Mouse (Mus musculus): ENCODE measurements around the gene 4933430I17Rik. TPM values are rescaled to one million over a fixed set of nuclear protein-coding genes. Genes with fewer than 3 reads are reported as not detected.

4933430I17Rik gene
- polyA plus RNA-seq, 1 experiment from 2014 or later = 1.2 TPM

DNA sequence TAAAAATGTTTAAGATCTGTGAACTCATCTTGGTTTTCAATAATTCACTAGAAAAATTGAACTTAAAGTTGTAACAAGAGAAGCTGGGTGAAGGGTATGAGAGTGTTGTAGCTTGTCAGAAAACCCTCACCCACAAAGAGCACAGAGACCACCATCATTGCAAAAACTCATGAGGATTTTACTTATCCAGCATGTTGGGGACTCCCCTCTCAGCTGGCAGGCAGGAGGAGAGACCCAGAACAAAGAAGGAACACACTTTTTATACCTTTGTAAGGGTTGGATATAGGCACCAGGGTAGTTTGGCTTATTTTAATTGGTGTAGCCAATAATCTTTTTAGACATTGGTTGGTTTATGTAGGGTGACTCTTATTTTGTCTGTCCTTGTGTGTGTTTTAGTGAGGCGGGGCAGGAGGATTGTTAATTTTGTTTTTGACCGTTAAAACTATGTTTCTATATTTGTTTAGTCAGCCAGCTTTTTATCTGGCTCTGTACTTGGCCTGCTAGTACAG is 4.2 kb upstream of the 4933430I17Rik start:
- Histone ChIP-seq H3K4me1 (peaks cover 34% of the 10 kb centered on the region), H3K9ac (no peak overlapping the region), H3K4me3 (no peak overlapping the region), H3K27ac (no peak overlapping the region), H3K4me2 (peak overlapping the region; percentile 79), H3K9me3 (no peaks in the 10 kb centered on the region), H3K36me3 (replicated peaks) (no peaks in the 10 kb centered on the region), H3K27me3 (replicated peaks) (no peaks in the 10 kb centered on the region)
- no peak for ATAC-seq (replicated peaks)
- WGBS = 93% methylated on average over 2 of the region's 2 CpGs

DNA sequence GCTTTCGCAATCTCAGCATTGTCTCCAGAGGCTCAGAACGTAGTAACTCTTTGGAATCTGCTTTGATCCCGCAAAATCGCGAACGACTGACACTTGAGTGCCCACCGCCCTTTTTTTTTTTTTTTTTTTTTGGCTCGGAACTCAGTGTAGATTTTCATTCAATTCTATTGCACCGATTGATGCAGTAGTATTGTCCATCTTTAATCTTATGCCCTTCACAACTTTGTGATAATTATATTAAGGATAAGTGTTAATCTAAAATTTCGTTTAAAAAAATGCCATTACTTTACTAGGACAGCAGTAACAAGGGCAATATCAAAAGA is 281 bp downstream of the 4933430I17Rik start:
- no peaks in the 10 kb centered on the region for H3K27me3 ChIP-seq (replicated peaks)
- no peaks in the 10 kb centered on the region for H3K9me3 ChIP-seq
- ATAC-seq (replicated peaks) = no peak
- peak overlapping the region; percentile 75 for H3K4me3 ChIP-seq
- H3K4me1 ChIP-seq = peaks cover 17% of the 10 kb centered on the region
- peak overlapping the region; percentile 93 for H3K4me2 ChIP-seq
- WGBS = 0% methylated on average over 10 of the region's 10 CpGs
- H3K9ac ChIP-seq = peak overlapping the region; percentile 85; the same call in 1 of the 2 replicates
- peak overlapping the region; percentile 98; the same call in 1 of the 2 replicates for H3K27ac ChIP-seq
- no peaks in the 10 kb centered on the region for H3K36me3 ChIP-seq (replicated peaks)

GRCm38 (mm10) chr4:62526256-62526655 is 1.1 kb downstream of the 4933430I17Rik start:
- Histone ChIP-seq H3K9ac (no peak overlapping the region), H3K9me3 (no peaks in the 10 kb centered on the region), H3K4me1 (peaks cover 12% of the 10 kb centered on the region), H3K4me2 (no peak overlapping the region), H3K4me3 (no peak overlapping the region), H3K36me3 (replicated peaks) (no peaks in the 10 kb centered on the region), H3K27ac (no peak overlapping the region), H3K27me3 (replicated peaks) (no peaks in the 10 kb centered on the region)
- no peak for ATAC-seq (replicated peaks)
- WGBS = 67% methylated on average over 2 of the region's 2 CpGs

DNA sequence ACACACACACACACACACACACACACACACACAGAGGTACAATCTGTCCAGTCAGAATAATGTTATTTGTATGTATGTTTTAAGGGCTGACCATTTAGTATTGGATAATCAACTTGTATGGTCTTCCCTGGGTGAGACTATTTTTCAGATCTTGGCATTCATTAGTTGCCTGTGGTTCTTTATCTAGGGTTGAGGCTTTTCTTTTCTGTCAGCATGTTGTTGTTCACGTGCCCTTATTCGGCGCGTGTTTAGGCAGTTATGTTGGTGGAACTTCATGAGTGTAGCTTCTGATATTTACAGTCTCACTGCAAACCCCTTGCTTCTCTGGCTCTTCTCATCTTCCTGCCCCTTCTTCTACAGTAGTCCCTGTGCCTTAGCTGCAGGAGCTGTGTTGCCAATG is 2.5 kb downstream of the 4933430I17Rik start:
- Histone ChIP-seq H3K4me3 (no peak overlapping the region), H3K27me3 (replicated peaks) (no peaks in the 10 kb centered on the region), H3K9ac (no peak overlapping the region), H3K9me3 (no peaks in the 10 kb centered on the region), H3K36me3 (replicated peaks) (no peaks in the 10 kb centered on the region), H3K27ac (no peak overlapping the region), H3K4me1 (peaks cover 12% of the 10 kb centered on the region), H3K4me2 (no peak overlapping the region)
- no peak for ATAC-seq (replicated peaks)
- 92% methylated on average over 4 of the region's 4 CpGs for WGBS

GRCm38 (mm10) chr4:62533729-62534128 is 8.6 kb downstream of the 4933430I17Rik start:
- H3K9ac ChIP-seq = no peak overlapping the region
- no peaks in the 10 kb centered on the region for H3K36me3 ChIP-seq (replicated peaks)
- no peaks in the 10 kb centered on the region for H3K4me1 ChIP-seq
- ATAC-seq (replicated peaks) = no peak
- H3K27ac ChIP-seq = no peak overlapping the region
- H3K9me3 ChIP-seq = no peaks in the 10 kb centered on the region
- H3K4me3 ChIP-seq = no peak overlapping the region
- no peaks in the 10 kb centered on the region for H3K27me3 ChIP-seq (replicated peaks)
- 77% methylated on average over 6 of the region's 6 CpGs for WGBS
- H3K4me2 ChIP-seq = no peak overlapping the region

GRCm38 (mm10) chr4:62541802-62542201 is 16.6 kb downstream of the 4933430I17Rik start:
- Histone ChIP-seq H3K36me3 (replicated peaks) (no peaks in the 10 kb centered on the region), H3K27me3 (replicated peaks) (no peaks in the 10 kb centered on the region), H3K4me1 (no peaks in the 10 kb centered on the region), H3K4me3 (no peak overlapping the region), H3K9ac (no peak overlapping the region), H3K4me2 (no peak overlapping the region), H3K9me3 (no peaks in the 10 kb centered on the region), H3K27ac (no peak overlapping the region)
- no peak for ATAC-seq (replicated peaks)
- 87% methylated on average over 3 of the region's 3 CpGs for WGBS

GRCm38 (mm10) chr4:62543782-62544181 is 18.6 kb downstream of the 4933430I17Rik start:
- Histone ChIP-seq H3K4me1 (no peaks in the 10 kb centered on the region), H3K4me2 (no peak overlapping the region), H3K9ac (no peak overlapping the region), H3K36me3 (replicated peaks) (no peaks in the 10 kb centered on the region), H3K4me3 (no peak overlapping the region), H3K27me3 (replicated peaks) (no peaks in the 10 kb centered on the region), H3K27ac (no peak overlapping the region), H3K9me3 (no peaks in the 10 kb centered on the region)
- ATAC-seq (replicated peaks) = no peak
- 92% methylated on average over 6 of the region's 6 CpGs for WGBS

- no peaks in the 10 kb centered on the region for H3K9me3 ChIP-seq
- no peaks in the 10 kb centered on the region for H3K36me3 ChIP-seq (replicated peaks)
- no peaks in the 10 kb centered on the region for H3K4me1 ChIP-seq
- no peaks in the 10 kb centered on the region for H3K27me3 ChIP-seq (replicated peaks)
- H3K4me2 ChIP-seq = no peak overlapping the region
- no peak for ATAC-seq (replicated peaks)
- no peak overlapping the region for H3K9ac ChIP-seq
- no peak overlapping the region for H3K4me3 ChIP-seq
- no peak overlapping the region for H3K27ac ChIP-seq
Observed at GRCm38 (mm10) chr4:62544801-62545200, 19.6 kb downstream of the 4933430I17Rik start.

DNA sequence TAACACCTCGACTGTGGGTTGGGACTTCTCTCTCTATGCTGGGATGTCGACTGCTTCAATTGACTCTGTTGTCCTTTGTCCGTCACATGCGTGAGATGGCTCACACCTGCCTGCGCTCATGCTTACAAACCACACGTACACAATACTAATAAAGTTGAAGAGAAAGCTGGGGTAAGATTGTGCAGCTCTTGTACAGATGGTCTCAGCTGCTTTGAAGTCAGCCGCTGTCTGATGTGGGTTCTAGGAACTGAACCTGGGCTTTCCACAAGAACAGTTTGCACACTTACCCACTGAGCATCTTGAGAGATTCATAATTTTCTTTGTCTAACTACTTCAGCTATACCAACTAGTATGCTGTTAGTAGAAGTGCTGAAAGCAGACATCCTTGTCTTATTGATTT is 26.8 kb downstream of the 4933430I17Rik start:
- no peak overlapping the region for H3K9ac ChIP-seq
- no peaks in the 10 kb centered on the region for H3K4me1 ChIP-seq
- no peak for ATAC-seq (replicated peaks)

GRCm38 (mm10) chr4:62557436-62557835 is 32.3 kb downstream of the 4933430I17Rik start:
- H3K27me3 ChIP-seq (replicated peaks) = no peaks in the 10 kb centered on the region
- H3K4me1 ChIP-seq = peaks cover 8% of the 10 kb centered on the region
- no peak overlapping the region for H3K27ac ChIP-seq
- 72% methylated on average over 3 of the region's 3 CpGs for whole genome bisulfite sequencing
- no peak for ATAC-seq (replicated peaks)
- no peaks in the 10 kb centered on the region for H3K9me3 ChIP-seq
- no peak overlapping the region for H3K4me3 ChIP-seq
- no peak overlapping the region for H3K4me2 ChIP-seq
- H3K9ac ChIP-seq = no peak overlapping the region
- no peaks in the 10 kb centered on the region for H3K36me3 ChIP-seq (replicated peaks)

More for the DNA sequence above, 26.8 kb downstream of the 4933430I17Rik start:
- no peaks in the 10 kb centered on the region for H3K36me3 ChIP-seq (replicated peaks)
- no peak overlapping the region for H3K4me3 ChIP-seq
- H3K4me2 ChIP-seq = no peak overlapping the region
- WGBS = 87% methylated on average over 7 of the region's 7 CpGs
- no peaks in the 10 kb centered on the region for H3K27me3 ChIP-seq (replicated peaks)
- H3K9me3 ChIP-seq = no peaks in the 10 kb centered on the region
- no peak overlapping the region for H3K27ac ChIP-seq

DNA sequence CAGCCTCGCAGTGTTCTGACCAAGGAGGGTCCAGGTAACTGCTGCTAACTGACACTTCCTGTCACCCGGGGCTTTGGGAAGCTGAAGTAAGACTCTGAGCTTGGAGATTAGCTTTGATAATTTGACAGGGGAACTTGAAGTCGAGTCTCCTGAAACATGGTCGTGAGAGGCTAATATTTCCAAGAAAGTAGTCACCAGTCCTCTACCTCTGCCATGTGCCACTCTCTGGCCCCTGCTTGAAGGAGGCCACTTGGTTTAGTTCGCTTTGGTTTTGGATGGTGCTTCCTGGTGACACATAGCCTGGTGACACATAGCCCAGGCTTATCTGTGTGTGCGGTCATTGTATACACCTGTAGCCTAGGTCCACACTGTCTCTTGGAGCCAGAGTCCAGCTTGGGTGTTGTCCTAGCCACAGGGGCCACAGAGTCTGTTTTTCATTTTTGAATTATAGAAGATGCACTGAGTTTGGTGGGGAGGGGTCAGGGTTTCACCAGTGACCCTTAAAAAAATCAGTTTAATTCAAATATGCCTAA is 34.7 kb downstream of the 4933430I17Rik start, which contains the start of gene Rgs3:
Gene Rgs3, plus strand, starts transcription at position 51 of the 533 bp plus-strand sequence.
- 67% methylated on average over 6 of the region's 6 CpGs for WGBS
- H3K4me2 ChIP-seq = no peak within 1 kb of the TSS
- no peaks in the 10 kb centered on the region for H3K9me3 ChIP-seq
- no peaks in the 10 kb centered on the region for H3K27me3 ChIP-seq (replicated peaks)
- no peak within 1 kb of the TSS for H3K9ac ChIP-seq
- no peaks in the 10 kb centered on the region for H3K36me3 ChIP-seq (replicated peaks)
- H3K4me1 ChIP-seq = peaks cover 8% of the 10 kb centered on the region
- ATAC-seq (replicated peaks) = no peak
- H3K4me3 ChIP-seq = no peak within 1 kb of the TSS
- H3K27ac ChIP-seq = no peak within 1 kb of the TSS

DNA sequence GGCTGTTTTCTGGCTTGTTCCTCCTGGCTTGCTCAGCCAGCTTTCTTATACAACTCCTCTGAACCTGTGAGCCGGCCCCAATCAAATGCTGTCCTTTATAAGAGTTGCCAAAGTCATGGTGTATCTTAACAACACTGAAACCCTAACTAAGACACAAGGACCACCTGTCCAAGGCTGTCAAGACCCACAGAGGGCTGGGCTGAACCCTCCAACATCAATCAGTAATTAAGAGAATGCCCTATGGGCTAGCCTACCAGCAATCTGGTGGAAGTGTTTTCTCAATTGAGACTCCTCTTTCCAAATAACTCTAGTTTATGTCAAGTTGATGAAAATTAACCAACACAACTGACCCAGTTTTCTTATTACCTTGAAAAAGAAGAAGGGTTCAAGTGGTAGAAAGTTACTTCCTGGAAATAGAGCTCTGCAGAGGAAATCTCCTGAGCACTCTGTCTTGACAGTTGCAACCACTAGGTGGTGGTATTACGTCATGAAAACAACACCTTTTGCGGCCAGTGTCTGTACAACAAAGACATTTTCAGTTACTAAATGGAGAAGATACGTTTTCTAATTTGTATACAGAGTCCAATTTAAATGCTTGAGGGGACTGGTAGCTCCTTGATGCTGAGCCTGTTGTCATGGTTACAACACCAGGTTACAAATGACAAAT is 35.9 kb downstream of the 4933430I17Rik start:
- no peaks in the 10 kb centered on the region for H3K27me3 ChIP-seq (replicated peaks)

GRCm38 (mm10) chr4:62561630-62562001 is 36.4 kb downstream of the 4933430I17Rik start:
- peak overlapping the region; percentile 46; the same call in 1 of the 2 replicates for H3K27ac ChIP-seq
- no peak overlapping the region for H3K4me2 ChIP-seq
- peak overlapping the region; percentile 10; the same call in 1 of the 2 replicates for H3K9ac ChIP-seq
- H3K9me3 ChIP-seq = no peaks in the 10 kb centered on the region
- H3K4me1 ChIP-seq = peaks cover 8% of the 10 kb centered on the region
- WGBS = 42% methylated on average over 3 of the region's 3 CpGs
- no peaks in the 10 kb centered on the region for H3K36me3 ChIP-seq (replicated peaks)
- H3K4me3 ChIP-seq = no peak overlapping the region
- ATAC-seq (replicated peaks) = peak; percentile 51
- no peaks in the 10 kb centered on the region for H3K27me3 ChIP-seq (replicated peaks)

More for the DNA sequence above, 35.9 kb downstream of the 4933430I17Rik start:
- H3K4me3 ChIP-seq = no peak overlapping the region
- H3K9me3 ChIP-seq = no peaks in the 10 kb centered on the region
- peak overlapping the region; percentile 46; the same call in 1 of the 2 replicates for H3K27ac ChIP-seq
- WGBS = 26% methylated on average over 4 of the region's 4 CpGs
- peak; percentile 89 for ATAC-seq (replicated peaks)
- no peak overlapping the region for H3K4me2 ChIP-seq
- H3K4me1 ChIP-seq = peaks cover 8% of the 10 kb centered on the region
- peak overlapping the region; percentile 10; the same call in 1 of the 2 replicates for H3K9ac ChIP-seq
- H3K36me3 ChIP-seq (replicated peaks) = no peaks in the 10 kb centered on the region

Measured in midbrain, embryonic 15.5 days (tissue).